Mouse (Mus musculus) gonadal fat pad, adult 2 months (tissue): ENCODE results near the gene Tgfbr2. TPM values are rescaled to one million over a fixed set of nuclear protein-coding genes. Genes with fewer than 3 reads are reported as not detected.

Source experiments
- DNase-seq: peaks from one replicate; pipeline ENCODE4 v3.0.0-alpha.2; 2012; ENCODE audit warnings: low read depth
- polyA plus RNA-seq: library from polyadenylated mRNA; depleted of rRNA; stranded (reverse); fragments of >200 nt; gene quantifications from 2 replicates; pipeline ENCODE4 v1.2.3, GENCODE M21; 2012; rRNA removed

Gene Tgfbr2
- 42.2 and 42.5 TPM in 2 replicates for polyA plus RNA-seq

DNA sequence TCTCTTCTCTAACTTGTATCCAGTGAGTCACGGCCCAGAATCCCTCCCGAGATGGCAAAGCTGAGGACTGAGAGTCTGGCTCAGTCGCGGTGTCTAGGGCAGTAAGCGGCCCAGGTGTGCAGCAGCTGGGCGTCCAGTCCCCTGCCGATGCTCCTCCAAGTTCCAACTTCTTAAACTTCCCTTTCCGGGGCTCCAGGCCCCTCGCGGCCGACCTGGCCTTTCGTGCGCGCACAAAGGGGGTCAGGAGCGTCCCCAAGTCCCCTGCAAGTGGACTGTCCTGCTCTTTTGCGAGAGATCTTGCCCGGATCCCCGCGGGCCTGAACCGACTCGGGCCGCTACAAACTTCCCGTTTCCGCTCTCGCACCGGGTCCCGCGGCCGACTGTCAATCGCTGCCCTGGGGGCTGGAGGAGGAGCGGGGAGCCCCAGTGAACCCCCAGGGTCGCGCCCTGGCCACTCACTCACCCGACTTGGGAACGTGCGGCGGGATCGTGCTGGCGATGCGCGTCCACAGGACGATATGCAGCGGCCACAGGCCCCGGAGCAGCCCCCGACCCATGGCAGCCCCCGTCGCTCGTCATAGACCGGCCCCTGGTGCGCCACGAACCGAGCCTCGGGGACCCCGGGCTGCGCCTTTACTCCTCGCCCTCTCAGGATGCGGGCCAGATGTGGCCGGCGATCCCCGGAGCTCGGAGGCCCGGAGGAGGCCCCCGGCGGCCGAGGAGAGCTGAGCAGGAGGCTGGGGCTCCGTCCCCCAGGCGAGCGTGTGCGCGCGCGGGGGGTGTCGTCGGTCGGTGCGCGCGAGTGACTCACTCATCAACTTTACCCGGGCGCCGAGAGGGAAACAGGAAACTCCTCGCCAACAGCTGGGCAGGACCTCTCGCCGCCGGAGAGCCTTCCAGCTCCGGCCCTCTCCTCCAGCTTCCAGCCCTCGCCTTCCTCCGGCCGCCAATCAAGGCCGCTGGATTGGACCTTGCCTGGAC, at the start of gene Tgfbr2:
Gene Tgfbr2, minus strand, starts transcription at position 880 of the 981 bp plus-strand sequence.
- DNase-seq, result no peak

DNA sequence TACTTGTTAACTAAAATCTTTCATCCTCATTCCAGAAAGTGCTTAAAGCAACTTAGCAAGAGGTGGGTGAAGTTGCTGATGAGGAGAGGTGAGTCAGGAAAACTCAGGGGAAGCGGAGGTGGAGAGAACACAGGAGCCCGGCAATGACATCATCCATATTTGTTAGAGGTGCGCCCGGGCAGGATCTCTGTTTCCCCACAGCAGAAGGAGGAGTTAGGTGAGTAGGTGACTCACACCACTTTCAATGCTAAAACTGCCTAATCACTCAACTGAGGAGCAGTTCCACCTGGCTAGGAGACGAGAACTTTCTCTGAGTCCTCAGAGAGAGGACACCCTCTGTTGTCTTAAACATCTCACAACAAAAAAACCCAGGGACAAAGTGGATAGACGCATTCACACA, 48.2 kb upstream of the Tgfbr2 start:
- DNase-seq, result no peak

DNA sequence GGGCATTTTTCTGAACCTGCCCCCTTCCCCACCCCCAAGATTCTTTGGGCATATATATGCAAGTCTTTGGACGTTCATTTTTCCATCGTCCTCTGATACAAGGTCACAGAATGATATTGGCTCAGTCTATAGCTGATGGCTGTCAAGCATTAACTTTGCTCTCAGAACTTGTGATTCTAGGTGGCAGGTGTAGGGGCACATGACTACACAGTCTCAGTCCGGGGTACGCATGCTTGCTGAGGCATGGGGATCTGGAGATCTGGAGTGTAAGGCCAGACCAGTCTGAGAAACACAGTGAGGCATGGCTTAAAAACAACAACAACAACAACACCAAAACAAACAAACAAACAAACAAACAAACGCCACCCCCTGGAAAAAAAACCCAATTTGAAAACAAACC, 47.5 kb upstream of the Tgfbr2 start:
- no peak for DNase-seq

DNA sequence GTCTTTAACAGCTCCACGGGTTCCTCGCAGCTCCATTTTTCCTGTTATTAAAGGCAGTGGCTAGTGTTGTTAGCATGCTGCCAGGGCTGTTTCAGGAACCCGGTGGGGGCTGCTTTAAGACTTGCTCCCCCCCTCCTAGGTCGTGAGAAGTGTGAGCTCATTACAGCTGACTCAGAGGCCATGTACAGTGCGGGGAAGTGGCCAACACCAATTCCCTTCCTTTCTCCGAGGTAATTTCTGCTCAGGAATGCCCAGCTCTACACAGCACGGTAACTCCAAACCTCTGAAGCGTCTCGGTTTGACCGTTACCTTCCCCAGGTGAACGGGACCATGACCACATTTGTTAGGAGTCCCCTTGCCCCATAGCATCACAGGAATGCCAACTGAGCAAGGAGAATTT, 46.8 kb upstream of the Tgfbr2 start:
- DNase-seq, result no peak

DNA sequence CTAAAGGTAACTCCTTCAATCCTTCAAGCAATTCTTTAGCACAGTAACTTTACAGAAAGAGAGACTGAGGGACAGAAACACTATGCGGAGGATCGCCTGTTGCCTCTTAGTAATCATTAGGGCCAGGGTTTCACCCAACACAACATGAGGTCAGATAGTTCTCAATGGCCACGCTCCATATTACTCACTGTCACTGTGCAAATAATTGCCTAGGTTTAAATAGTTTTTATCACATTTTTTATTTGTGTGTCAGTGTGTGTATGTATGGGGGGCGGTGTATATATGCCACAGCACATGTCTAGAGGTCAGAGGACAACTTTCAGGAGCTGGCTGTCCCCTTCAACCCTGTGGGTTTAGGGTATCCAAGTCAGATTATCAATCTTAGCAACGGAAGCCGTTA, 46.4 kb upstream of the Tgfbr2 start:
- no peak for DNase-seq

DNA sequence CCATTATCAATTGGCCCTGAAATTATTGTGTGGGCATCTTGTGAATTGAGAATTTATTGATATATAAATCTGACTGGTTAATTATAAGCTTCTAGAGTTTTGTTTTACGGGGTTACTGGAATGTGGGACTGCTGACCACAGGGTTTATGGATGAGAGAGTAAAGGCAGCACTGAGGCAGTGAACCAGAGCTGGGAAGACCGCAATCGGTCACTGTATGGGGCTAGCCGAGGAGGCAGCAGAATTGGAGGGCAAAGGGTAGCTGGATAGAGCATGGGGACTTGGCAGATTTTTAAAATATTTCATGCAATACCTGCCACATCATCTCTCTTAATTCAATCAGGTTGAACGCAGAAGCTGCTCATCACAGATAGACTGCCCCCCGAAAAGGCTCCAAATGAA, 45.5 kb upstream of the Tgfbr2 start:
- no peak for DNase-seq

DNA sequence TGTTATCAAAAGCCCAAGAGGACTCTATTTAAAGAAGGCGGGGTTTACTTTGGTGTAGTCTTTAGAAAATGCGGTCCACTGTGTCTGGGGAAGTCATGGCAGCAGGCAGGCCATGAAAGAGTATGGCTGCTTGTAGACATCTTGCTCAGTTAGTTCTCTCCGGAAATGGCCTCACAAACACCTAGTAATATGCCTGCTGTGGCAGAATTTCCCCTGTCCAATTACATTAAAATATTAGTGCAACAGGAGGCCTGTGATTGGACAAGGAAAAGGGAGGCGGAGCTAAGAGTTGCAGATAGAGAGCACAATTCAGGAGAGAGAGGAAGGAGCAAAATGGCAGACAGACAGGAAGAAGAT, 45.0 kb upstream of the Tgfbr2 start:
- DNase-seq, result no peak

DNA sequence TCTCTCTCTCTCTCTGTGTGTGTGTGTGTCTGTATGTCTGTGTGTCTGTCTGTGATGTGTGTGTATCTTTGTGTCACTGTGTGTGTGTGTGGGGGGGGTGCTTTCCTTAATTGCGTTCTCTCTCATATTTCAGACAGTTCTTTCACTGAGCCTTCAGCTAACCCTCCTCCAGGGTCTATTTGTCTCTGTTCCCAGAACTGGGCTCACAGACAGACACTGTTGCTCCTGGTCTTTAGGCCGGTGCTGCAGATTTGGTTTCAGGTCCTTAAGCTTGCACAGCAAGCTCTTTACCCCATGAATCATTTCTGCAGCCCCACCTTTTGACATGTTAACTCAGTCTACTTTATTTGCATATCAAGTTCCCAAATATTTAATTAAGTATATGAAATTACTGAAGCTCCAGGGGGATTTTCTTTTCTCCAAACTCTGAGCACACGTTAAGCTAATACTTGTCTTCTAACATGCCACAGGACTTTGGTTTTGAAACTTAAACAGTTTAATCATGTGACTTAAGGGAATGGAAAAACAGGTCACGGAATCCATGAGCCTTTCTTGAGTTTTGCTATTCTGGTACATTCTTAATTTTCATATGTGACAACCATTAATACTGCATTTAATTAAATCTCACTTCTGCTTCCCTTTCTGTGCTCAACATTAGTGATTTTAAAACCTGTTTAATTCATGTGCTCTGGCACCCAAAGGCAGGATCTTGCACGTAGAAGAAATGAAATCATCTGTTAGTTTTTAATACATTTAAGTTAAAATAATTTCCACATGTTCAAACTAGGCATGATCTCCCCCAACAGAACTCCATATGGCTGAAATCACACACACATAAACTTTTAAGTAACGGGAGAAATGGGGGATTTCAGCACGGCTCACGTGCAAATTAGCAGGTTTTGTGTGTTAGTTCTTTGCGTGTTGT, 44.3 kb upstream of the Tgfbr2 start:
- no peak for DNase-seq

DNA sequence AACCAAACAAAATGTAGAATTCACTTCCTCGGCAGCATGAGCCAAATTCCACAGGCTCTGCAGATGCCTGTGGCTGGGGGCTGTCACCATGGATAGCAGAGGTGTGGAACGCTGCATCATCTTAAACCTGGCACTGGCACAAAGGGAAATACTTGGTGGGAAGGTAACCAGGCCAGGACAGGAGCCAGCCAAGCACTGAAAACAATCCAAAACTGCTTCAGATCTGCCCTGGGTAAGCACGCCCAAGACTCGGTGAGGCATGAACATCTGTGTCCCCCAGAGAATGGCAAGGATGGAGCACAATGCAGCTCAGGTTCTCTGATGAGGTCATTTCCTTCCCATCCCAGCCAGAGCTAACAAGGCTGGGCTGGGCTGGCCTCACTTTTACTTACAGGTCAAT, 43.6 kb upstream of the Tgfbr2 start:
- no peak for DNase-seq

DNA sequence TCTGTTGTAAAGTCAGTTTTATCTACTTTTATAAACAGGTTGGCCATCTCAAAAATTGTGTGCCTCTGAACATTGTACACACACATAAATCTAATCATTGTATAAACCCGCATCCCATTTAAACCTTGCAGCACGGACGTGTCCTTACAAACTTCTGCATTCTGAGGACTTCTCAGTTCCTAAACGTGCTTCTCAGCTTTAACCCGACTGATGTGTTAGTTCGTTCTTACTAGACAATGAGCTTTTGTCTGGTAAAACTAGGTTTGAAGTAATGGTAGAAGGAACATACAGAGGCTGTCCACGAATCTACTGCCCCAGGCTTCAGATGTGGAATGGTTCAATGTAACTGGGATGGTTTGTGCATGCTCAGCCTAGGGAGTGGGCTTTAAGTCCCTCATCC, 41.9 kb upstream of the Tgfbr2 start:
- DNase-seq, result no peak

DNA sequence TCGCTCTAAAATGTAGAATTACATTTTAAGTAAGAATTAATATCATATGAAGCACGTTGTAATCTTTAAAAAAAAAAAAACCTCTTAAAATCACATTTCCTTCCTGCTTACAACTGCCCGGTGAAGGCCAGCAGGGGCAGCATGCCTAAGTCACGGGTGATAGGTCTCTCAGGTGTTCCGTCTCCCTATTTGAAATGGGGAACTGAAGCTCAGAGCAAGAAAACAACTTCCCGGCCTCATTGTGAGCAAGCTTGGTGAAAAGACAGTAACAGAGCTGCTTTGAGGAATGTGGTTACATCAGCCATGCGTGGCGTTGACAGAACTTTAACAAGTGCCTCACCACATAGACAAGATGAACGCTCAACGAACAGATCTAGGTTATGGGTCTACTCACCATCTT, 41.5 kb upstream of the Tgfbr2 start:
- no peak for DNase-seq

DNA sequence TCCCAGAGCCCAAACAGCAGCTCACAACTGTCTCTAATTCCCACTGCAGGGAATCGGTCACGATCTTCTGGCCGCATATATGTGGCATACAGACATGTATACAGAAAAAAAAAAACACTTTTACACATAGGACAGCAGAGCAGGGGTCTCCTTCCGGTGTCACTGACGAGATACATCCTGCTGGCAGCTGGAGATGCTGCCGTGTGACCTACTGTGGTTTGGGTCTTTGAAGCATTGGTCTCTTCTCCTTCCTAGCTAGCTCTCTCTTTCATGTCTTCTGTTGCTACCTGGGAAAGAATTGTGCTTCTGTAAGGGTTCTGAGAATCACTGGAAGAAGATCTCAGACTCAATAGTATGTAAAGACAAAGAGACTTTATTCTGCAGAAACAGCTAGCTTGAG, 39.1 kb upstream of the Tgfbr2 start:
- DNase-seq, result no peak

DNA sequence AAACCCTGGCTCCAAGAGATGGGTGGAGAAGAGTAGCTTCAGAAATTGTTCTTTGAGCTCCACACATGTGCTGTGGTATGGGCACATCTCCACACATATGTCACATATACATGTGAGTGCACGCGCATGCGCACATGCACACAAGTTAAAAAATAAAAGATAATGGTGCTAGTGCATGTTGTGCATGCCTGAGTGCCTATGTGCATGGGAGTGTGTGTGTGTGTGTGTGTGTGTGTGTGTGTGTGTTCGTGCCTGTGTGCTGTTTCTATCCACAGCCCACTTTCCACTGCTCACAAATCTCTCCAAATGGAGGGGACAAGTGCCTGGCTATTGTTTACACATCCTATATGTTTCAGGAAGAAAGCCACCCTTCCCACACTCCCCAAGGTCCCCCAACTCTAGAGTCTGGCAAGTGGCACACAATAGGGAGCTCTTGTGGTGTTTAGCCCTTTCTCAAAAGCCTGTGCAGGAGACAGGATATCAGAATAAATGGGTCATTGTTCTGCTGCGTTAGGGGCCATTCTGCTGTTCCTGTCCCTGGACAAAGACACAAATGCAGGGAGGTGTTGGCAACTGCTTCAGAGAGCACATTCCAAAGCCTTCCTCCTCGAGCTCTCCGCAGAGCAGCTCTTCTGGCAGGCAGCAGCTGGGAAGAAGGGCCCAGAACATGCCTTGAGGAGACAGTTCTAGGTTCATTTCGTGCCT, 37.9 kb upstream of the Tgfbr2 start:
- DNase-seq, result no peak

DNA sequence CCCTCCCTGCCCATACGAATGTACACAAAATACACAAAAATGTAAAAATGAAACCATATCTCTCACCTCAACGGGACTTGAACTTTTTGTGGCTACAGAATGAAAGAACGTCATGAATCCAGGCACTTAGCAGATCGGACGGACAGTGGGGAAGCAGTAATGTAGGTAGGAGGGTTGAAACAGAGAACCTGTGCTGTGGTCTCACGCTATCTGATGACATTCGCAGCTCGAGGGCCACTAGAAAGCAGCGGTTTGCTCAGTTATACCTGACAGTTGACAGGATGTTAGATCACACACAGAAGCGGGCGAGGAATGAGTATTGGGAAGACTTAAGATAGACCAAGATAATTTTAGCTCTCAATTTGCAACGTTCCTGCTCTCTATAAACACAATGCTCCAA, 36.9 kb upstream of the Tgfbr2 start:
- no peak for DNase-seq

DNA sequence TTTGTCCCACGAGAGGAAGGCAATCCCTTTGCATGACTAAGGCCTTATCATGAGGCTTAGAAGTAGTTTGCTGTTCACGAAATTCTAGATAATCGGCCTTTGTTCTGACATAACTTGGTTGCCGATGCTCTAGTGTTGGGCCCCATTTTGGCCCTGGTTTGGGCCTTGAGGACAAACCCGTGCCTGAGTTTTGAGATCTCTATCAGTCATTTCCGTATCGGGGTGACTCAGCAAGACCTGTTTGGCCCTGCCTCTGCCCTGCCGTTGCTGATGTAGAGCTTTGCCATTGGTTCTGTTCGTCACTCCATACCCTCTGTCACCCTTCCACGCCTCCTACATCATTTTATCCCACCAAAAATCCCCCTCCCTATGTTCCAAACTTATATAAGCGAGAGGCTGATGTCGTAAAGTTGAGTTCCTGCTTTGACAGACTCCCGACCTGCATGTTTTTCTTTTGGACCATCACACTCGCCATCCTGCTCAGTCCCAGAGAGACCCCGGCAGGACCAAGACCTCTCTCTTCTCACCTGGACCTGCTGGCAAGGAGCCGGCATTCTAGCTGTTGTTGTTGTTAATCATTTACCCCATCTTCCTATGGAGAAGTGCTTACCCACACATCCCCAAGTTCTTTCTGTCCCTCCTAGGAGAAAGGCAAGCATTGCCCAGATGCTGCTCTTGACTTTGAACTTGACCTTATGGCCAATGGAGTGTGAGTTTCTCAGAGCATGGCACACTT, 33.2 kb upstream of the Tgfbr2 start:
- no peak for DNase-seq

DNA sequence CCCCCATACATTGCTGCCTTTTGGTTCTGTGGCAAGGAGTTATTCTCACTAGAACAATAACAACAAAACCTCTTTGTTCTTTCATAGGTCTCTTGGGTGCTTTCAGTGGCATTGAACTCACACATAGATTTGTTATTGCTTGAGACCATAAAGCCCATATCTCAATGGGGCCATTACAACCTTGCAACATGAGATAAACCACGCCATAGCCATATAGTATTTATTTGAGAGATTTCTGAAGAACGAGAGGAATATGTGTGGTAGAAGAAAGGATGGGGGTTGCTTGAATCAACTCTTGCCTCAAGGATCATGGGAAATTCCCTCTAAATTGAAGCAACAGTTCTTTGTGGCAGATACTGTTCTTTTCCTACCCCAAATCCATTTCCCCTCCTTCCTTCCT, 31.7 kb upstream of the Tgfbr2 start:
- DNase-seq, result no peak

DNA sequence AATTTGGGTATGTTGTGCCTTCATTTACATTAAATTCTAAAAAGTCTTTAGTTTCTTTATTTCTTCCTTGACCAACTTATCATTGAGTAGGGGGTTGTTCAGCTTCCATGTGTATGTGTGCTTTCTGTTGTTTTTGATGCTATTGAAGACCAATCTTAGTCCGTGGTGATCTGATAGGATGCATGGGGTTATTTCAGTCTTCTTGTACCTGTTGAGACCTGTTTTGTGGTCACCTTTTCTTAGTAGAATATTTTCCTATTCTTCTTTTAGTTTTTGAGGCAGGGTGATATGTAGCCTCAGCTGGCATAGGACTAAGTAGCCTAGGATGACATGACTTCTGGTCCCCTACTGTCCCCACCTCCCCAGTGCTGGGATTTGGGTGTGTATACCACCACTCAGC, 28.5 kb upstream of the Tgfbr2 start:
- no peak for DNase-seq

DNA sequence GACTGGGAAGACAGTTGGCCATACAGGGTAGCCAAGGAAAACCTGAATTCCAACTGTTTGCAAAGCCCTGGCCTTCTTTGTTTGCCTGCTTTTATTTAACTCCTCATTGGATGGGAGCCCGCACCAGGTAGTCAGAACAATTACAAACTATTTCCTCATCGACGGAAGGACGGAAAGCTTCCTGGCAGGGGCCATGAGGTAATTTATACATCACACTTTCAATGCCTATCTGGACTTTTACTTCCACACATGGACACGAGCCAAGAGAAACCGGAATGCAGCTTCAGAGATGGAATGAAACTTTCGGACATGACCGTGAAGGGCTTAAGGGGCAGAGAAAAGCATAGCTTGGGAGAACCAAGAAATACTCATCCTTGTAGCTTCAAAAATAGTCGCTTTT, 24.0 kb upstream of the Tgfbr2 start:
- DNase-seq, result no peak

DNA sequence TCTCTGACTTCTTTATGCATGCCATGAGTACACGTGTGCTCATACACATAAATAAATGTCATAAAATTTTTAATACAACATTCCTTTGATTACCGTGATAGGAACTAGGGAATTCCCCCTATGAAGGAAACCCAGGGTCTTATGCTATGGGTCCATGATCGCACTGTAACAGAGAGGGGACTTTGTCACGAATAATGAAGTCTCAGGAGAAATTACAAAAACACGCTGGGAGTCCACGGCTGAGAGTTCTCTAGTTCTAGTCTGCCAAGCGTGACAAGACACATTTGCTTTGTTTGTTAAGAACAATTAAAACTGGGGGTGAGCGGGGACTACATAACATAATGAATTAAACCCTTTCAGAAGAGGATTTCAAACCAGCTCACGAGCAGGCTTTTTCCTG, 23.3 kb upstream of the Tgfbr2 start:
- no peak for DNase-seq

DNA sequence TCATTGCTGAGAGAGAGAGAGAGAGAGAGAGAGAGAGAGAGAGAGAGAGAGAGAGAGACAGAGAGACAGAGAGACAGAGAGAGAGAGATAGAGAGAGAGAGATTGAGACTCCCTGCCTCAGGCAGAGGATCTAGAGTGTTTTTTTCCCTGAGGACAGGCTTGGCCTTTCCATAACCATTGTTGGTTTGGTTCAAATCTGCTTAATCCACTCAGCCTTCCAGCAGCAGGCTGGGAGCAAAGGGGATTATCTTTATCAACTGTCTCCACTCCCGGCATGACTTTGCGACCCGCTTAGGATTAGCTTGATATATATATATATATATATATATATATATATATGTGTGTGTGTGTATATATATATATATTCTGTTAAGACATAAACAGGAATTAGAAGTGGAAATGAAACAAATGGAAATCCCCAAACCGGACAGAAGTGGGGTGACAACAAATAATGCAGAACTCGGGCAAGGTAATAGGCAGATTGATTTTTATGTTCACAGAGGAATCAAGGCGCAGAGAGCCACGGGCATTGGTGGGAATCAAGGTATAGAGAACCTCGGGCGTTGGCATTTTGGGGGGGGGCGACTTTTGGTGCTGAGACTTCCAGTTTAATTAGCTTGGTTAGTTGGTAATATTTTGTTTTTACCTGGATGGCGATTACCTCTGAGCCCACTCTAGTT, 22.5 kb upstream of the Tgfbr2 start:
- DNase-seq, result no peak

DNA sequence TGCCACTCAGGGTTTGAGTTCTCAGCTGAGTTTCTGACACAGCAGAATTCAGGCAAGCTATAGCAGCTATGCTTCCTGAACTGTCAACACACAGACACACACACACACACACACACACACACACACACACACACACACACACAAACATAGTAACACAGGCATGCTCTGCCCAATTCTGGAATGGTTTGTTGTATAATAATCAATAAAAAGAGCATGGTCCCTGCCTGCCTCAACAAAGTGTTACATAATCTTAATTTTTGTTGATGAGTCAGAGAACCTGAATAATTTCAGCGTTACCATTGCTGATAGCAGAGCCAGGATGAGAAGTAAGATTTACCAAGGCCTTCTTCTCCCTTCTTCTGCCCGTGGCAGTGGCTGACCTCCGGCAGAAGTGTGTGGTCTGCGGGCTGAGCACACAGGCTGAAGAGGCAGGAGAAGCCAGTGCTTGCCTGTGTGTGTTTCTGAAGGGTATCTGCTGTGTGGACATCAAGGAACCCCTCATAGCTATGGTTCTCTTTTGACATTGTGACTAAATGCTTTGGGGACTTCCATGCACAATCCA, 18.8 kb upstream of the Tgfbr2 start:
- DNase-seq, result no peak
